Mouse (Mus musculus) liver, adult 2 months (tissue): ENCODE results near the gene Fam219a.

ENCODE experiments used
- CTCF ChIP-seq: fragments of 200-500 bp; IDR thresholded peaks from 2 replicates; pipeline ENCODE4 v1.5.1; 2011; ENCODE audit warnings: low read depth, low read length, control low read depth
- POLR2A ChIP-seq: fragments of 200-500 bp; IDR thresholded peaks from 2 replicates; pipeline ENCODE4 v1.6.1; 2011; ENCODE audit warnings: low read length, control low read depth; ENCODE audit not compliant: insufficient read depth; ENCODE audit errors: extremely low read depth

DNA sequence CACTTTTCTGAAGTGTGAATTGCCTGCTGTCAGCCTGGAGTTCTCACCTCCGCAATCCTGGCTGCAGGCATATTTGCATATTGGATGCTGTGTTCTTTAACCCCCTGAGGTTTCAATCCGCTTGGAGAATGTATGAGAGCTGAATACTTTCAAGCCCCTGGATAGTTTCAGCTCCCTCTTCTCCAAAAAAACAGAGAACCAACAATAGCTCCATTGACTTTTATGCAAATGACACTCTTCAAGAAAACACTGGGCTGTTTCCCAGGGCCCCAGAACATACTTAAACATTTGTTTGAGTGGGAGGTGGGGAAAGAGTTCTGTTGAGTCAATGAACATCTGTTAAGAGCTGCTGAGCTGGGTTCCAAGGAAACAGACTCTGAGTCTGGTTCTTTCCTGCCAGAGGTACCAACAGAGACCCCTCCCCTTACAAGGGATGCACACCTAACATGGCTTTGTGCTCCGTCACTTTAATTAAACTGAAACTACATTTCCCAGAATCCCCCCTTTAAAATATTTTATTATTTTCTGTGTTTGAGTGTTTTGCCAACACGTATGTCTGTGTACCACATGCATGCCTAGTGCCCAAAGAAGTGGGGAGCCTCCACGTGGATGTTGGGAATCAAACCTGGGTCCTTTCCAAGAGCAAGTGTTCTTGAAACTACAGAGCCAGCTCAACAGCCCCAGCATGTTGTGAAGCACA, 98.5 kb downstream of the Fam219a start:
- TF ChIP-seq POLR2A (no peak), CTCF (no peak)
